Mouse (Mus musculus) brain, embryonic 14.5 days (tissue): ENCODE results near the gene Slc15a2.

ENCODE experiments used
- CTCF ChIP-seq: fragments of 200-500 bp; IDR thresholded peaks from 2 replicates; pipeline ENCODE4 v1.5.1; 2012; ENCODE audit warnings: inconsistent platforms, mild to moderate bottlenecking, moderate library complexity, borderline replicate concordance; ENCODE audit not compliant: insufficient read depth, insufficient read length; ENCODE audit errors: extremely low read depth
- POLR2A ChIP-seq: fragments of 200-500 bp; IDR thresholded peaks from 2 replicates; pipeline ENCODE4 v1.6.1; 2012; ENCODE audit warnings: mild to moderate bottlenecking, inconsistent platforms, borderline replicate concordance; ENCODE audit not compliant: poor library complexity, insufficient read depth, insufficient read length, severe bottlenecking; ENCODE audit errors: extremely low read depth

DNA sequence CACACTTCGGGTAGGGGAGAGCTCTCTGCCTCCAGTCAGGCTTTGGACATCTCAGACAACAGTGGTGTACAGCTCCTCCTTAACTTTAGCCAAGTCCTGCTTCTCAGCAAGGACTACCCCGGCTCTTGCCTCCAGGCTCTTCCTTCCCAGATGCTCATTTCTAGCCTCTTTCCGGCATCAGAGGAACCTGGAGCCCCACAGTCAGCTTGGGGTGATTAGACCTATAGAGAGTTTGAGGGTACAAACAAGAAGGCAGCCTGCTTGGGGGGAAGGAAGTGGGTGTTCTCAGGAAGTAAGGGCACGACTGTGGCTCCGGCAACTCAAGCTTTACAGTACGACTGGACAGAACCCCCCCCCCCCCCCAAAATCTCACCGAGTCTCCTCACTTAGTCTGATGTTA lies 76.0 kb downstream of the Slc15a2 start:
- TF ChIP-seq CTCF, result no peak
- TF ChIP-seq POLR2A, result no peak
